Mouse (Mus musculus) layer of hippocampus, postnatal 36 days (tissue): ENCODE data around the gene Cep104. TPM values are rescaled to one million over a fixed set of nuclear protein-coding genes. Genes with fewer than 3 reads are reported as not detected.

Experiments used
- DNase-seq, 2 experiments: peaks; one replicate each; pipeline ENCODE4 v3.0.0; 2022
- total RNA-seq, 2 experiments: library from RNA; stranded (reverse); gene quantifications; 2 replicates each; pipeline ENCODE4 v1.2.3; 2021

Cep104 gene
- total RNA-seq, 2 experiments from 2014 or later, result 32.1 to 38.4 TPM

- DNase-seq, result no peak
Observed at GRCm38 (mm10) chr4:154053065-154053464, 78.1 kb downstream of the Cep104 start.

GRCm38 (mm10) chr4:154055482-154055881 lies 80.5 kb downstream of the Cep104 start:
- no peak for DNase-seq

GRCm38 (mm10) chr4:154056046-154056445 lies 81.1 kb downstream of the Cep104 start:
- no peak for DNase-seq

- no peak for DNase-seq
Observed at GRCm38 (mm10) chr4:154056661-154057060, 81.7 kb downstream of the Cep104 start.

GRCm38 (mm10) chr4:154057696-154058095 lies 82.7 kb downstream of the Cep104 start:
- no peak for DNase-seq

Other genes with a start within 250 kb of the Cep104 start
- 10 to 100 TPM; 22.4 to 25.1 TPM for gene A430005L14Rik, start 18.0 kb upstream of the Cep104 start, total RNA-seq
- gene Dffb, start 68 bp upstream of the Cep104 start, total RNA-seq, result 10 to 100 TPM; 12.2 to 16.0 TPM
- gene Lrrc47, start 36.5 kb downstream of the Cep104 start, total RNA-seq, result 10 to 100 TPM; 64.5 to 70.7 TPM
- gene Smim1, start 51.0 kb downstream of the Cep104 start, total RNA-seq, result 1 to 10 TPM; 6.6 to 7.6 TPM
- 1 to 10 TPM; 1.1 to 1.3 TPM for gene Ccdc27, start 67.5 kb downstream of the Cep104 start, total RNA-seq
- 1 to 10 TPM; 1.6 to 3.1 TPM for gene Trp73, start 165.0 kb downstream of the Cep104 start, total RNA-seq
- gene Wrap73, start 167.2 kb downstream of the Cep104 start, total RNA-seq, result 10 to 100 TPM; 33.8 to 36.0 TPM
- gene Tprgl, start 185.5 kb downstream of the Cep104 start, total RNA-seq, result 100 to 1,000 TPM; 161 to 177 TPM
- gene Megf6, start 195.5 kb downstream of the Cep104 start, total RNA-seq, result 1 to 10 TPM; 5.1 to 5.2 TPM